Mouse (Mus musculus) lung, postnatal 14 days (tissue): ENCODE measurements around the gene Fgf3.

ENCODE experiments used
- DNase-seq: peaks from one replicate; pipeline ENCODE4 v3.0.0; 2021

The Fgf3 gene

DNA sequence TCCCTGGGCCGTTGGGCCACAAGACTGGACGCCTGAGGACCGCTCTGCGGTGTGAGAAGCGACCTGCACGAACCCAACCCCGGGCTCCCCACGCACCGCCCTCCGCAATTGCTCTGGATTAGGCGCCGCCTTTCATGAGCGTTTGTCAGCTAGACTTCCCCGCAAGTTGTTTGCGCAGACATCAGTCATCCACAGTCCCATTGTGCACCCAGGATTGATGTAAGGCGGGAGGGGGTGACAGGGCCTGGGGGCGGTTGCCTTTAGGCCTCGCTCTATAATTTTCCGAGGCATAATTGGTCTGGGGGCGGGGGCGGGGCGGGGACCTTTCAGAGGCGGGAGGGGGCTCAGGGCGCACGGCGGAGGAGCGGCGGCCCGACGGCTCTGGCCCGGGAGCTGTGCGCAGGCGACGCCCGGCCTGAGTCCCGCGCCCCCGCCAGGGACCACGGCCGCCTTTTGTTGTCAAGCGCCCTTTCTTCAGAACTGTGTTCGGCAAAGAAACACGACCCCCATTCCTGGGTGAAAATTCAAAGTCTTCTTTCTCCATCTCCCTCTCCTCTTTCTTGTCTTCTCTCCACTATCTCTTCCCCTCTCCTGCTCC, at the start of gene Fgf3:
Gene Fgf3 (plus strand): TSS at position 193 of the 598 bp plus-strand sequence.
- no peak for DNase-seq

DNA sequence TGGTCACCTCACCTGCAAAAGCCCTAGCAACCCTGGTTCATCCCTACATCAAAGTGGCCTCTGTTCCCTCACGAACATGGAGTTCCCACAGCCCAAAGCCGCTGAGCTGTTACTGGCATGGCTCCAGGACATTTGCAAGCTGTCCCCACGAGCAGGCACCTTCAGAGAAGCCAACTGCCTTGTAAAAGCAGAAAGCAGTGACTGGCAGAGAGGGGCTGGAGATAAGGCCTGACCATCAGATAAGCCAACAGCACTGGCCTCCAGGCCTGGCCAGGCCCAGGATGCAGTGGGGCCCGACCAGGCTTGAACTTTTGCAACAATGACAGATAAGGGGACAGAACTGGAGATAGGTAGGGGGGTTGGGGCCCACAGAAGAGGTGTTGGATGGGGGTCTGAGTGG, 49.3 kb upstream of the Fgf3 start:
- DNase-seq: peak; percentile 15

DNA sequence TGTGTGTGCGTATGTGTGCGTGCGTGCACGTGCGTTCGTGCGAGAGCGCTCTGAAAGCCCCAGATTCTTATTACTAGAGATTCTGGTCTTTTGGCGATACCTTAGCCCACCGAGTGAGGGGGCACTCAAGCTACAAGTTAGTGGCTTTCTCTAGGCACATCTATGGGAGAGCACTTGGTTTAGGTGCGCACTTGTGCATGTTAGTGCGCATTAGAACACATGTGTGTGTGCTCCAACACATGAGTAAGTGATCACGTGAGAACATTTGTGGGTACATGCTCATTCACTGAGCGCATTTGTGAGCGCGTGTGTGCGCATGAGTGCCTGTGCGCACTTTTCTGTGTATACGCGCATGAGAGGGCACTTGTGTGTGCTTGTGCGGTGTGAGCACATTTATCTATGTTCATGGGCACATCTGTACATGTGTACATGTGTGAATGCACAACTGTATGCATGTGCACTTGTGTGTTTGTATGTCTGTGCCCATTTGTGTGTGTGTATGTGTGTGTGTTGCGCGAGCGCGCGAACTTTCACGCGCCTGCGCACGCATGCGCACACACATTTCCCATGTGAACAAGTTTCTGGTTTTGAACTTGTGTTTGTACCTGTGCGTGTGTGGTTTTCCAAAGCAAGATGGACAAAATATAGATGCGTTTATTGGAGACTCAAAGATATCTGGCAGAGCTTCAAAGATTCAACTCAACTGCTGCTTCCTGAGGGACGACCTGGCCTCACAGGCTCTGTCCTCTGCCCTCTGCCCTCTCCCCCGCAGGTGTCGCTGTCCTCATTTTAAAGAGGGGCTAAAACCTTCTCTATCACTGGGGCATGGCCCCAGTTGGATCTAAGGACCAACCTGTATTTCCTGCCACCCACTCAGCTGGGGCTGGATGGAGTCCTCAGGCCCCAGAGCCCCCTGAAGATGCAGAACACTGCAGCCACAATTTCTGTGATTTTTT, 48.0 kb upstream of the Fgf3 start:
- no peak for DNase-seq

DNA sequence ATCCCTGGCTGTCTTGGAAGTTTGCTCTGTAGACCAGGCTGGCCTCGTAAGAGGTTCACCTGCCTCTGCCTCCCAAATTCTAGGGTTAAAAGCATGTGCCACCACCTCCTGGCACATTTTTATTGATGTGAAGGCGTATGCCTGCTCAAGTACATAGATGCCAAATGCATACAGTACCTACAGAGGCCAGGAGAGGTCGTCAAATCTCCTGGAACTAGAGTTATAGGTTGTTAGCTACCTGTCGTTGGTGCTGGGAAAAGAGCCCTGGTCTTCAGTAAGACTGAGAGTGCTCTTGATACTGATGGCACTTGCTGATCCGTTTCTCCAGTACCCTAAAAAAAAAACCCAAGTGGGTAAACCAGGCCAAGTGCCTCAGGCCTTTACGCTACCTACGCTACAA, 46.5 kb upstream of the Fgf3 start:
- DNase-seq: no peak

DNA sequence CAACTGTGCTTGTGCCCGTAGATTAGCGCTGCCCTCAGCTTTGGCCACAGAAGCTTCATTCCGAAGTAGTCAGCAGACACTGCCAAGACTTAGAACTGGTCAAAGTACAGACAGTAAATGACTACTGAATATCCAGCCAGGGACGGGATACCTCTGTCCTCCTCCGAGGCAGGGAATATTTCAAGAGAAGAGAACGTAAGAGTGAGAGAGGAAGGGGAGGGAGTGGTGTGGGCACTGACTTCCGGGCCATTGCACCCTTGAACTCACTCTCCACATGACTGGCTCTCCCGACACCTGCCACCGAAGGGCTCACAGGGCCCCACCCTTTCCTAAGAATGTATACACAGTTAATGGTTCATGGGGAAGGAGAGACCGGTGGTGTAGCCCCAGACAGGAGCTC, 44.6 kb upstream of the Fgf3 start:
- DNase-seq: no peak

DNA sequence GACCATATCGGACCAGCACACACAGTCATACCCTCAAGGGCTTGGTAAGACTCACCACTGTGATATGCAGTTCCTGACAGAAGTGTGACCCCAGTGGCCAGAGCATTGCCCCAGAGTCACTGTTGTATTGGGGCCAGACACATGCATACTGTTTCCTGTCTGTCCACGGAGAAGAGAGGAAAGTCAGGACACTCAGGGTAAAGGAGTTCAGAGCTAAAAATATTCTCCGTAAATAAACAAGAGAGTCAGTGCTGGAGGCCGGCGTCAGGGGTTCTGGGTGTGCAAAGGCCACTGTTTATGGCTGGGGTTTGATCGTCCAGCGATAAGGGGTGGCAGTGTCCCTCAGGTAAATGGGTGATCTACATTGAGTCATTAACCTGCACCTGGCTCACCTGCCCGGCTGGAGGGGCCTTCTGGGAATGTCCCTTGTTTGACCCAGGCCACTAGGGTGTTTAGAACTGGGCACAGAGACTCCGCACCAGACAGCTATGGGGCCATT, 41.9 kb upstream of the Fgf3 start:
- DNase-seq: no peak

DNA sequence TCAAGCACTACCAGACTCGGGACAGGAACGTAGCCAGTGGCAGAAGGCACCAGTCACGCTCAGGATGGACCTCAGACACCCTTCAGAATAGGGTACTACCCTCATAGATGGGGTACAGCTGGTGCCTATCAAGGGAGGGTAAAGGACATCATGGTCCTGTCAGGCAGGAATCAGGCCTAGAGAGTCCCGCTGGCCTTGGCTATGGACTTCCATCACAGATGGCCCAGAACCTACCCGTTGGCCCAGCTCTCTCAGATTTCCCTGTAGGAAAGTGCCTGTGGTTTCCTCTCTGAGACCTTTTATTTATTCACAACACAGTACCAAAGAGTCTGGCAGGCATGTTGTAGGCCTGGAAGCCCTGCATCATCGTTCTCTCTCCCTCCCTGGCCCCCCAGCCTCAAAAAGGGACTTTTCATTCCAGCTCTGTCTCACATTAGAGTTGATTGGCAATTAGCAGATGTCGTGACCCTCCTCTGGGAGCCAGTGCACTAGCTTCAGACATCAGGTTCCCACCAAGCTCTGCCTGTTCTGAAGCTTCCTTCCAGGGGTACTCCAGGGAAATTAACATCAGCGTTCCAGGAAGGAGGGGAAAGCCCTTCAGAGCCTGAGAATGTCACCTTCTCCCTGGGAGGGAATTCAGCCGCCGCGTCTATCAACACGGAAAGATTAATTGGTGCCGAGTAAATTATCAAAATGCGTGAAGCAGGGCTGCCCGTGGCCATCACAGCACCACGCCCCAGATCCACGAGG, 40.7 kb upstream of the Fgf3 start:
- no peak for DNase-seq

DNA sequence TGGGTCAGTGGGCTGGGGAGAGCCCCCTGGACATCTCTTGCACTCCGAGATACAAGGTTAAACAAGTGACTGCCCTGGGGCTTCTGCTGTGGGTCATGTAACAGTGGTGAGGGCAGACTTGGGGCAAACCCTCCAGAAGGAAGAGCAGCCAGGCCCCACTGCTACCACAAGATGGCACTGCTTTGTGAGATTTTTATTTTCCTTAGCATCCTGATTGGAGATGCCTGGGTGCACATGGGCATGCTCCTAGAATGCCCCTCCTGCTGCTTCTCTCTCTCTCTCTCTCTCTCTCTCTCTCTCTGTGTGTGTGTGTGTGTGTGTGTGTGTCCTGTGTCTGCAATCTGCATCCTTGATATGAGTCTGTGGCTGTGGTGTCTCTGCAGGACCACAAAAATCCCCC, 39.4 kb upstream of the Fgf3 start:
- peak; percentile 11 for DNase-seq

DNA sequence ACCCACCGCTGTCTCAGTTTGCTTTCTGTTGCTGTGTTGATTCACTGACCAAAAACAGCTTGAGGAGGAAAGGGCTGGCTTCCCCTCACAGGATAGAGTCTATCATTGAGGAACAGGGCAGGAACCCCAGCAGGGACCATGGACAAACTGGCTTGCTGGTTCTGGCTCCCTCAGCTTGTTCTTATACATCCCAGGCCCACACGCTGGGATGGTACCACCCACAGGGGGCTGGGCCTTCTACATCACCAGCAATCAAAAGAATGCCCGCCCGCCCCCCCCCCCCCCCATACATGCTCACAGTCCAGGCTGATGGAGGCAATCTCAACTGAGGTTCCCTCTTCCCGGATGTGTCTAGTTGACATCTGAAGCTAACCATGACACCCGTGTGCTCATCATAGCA, 30.8 kb upstream of the Fgf3 start:
- DNase-seq: no peak

DNA sequence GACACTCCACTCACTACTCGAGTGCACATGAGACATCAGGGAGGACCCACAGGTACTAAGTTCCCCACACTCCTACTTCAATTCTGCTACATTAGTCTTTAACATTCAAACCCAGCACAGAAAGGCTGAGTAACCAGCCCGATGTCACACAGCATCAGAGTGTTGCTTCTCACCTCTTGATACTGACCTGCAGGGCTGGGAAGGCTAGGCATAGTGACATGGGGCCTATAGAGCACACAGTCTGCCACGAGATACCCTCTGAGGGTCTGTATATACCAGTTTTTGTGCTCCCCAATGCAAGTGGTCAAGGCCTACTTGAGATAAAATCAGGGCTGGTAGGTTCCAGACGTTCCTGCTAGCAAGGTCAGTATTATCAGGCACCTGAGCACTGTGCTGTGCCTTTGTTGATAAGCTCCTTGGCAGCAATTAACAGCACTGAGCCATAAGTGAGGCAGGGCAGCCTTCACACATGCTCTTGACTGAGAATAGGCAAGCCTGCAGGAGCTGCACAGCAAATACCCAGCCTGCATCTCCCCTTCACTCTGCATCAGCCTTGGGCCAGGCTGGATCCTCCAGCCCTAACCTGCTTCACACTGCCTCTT, 29.8 kb upstream of the Fgf3 start:
- no peak for DNase-seq

DNA sequence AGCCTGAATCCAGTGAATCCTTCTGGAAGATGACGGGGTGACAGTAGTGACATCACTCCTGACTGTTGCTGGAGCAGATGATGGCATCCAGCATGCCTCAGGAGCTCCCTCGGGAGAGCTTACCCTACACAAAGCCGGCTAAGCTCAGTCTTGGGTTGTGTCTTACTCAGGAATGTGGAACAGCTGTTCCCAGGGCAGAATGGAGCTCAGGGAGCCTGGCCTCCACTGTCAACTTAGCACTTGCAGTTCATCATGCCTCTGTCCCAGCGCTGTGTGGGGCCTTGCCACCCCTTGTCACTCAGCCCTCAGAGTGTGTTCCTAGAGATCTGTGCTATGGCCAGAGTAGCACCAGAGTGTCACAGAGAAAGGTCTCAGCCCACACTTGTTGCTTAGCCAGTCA, 26.4 kb upstream of the Fgf3 start:
- DNase-seq: peak; percentile 21

DNA sequence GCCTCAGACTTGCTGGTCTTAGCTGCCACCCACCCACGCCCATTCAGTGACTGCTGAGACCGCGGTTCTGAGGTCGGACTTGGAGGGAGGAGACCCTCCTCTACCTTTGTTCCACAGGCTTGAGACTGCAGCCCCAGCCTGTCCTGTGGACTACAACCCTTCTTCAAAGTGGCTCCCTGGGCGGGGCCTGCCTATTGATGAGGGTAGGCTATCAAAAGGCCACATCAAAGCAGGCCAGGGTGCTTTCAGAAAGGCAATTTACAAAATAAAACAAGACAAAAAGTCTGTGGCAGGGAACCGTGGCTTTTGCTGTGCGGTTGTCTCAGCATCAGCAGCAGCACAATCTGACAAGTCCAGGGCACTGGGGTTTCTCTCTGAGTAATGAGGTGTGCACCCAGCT, 16.0 kb upstream of the Fgf3 start:
- no peak for DNase-seq

DNA sequence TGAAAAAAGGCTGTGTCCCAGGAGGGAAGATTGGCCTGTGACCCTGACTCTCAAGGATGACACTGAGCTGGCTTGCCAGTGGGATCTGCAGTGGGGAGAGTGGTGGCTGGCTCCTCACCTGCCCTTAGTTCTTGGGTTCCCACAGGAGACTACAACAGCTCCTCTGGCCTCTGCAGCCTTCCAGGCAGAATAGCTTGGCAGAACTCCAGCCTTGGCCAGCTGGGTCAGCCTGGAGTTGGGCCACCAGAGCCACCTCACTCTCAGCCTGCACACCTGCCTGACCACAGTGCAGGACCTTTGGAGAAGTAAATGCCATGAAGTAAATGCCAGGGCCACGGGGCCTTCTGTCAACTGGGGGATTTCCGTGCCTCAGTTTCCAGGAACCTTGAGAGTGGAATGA, 13.9 kb upstream of the Fgf3 start:
- DNase-seq: no peak

DNA sequence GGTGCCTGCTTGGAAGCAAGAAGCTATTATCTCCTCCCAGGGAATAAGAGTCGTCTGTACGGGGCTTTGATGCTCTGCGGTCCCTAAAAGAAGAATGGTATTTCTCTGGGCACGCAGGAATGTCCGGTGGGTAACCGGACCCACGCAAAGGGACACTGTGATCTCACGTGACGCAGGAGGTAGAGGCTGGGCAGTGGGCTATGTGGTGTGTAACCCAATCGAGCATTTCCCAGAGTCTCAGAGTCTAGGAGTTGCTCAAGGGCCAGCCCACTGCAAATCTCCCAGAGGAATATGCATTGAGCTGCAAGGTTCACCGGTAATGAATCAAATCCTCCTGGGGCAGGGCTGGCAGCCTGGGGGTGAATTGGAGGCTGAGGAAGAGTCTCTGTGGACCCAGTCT, 9.5 kb upstream of the Fgf3 start:
- no peak for DNase-seq

DNA sequence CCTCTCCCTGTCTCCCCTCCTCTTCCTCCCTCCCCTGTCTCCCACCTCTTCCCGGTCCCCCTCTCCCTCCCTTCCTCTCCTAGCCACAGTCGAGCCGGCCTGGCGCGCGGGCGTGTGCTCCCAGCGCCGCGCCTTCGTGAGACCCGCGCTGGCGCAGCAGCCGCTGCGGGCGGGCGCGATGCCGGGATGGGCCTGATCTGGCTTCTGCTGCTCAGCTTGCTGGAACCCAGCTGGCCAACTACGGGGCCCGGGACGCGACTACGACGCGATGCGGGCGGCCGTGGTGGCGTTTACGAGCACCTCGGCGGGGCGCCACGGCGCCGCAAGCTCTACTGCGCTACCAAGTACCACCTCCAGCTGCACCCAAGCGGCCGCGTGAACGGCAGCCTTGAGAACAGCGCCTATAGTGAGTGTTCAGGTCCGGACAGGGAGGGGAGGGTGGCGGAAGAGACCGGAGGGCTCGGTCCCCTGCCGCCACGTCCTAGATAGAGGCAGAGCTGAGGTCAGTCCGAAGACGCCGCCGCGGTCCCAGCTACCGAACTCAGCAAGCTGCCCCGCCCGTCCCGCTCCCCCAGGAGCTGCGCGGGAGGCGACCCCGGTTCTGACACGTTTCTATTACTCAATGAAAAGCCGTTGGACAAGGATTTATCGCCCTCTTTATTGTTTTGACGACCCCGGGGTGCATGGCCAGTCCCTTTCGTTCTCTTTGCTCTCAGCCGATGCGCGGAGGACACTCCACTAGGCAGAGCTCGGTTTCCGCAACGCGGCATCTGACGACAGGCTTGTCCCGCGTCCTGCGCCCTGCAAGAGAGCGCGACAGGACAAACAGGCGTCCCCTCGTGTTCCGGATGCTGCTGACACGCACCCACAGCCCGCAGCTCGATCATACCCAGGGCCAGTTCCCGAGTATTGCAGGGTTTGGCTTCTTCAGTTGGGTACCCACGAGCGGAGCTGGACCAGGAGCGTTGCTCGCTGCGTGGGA, 930 bp downstream of the Fgf3 start:
- DNase-seq: no peak

DNA sequence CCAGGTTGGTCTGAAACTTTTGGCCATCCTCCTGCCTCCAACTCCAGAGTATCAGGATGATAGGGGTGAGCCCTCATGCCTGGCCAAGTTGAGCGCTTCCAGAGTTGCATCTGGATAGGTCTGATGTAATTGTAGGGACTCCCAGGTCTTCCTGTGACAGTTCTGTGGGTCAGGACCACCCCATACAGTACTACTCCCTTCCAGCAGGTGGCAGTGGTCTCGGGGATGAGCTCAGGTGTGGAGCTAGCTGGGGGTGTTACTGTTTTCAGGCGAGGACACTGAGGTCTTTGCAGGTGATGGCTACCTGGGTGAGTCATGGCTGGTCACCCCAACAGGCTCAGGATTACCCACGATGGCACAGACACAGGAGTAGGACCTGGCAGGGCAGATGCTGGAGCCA, 8.3 kb downstream of the Fgf3 start:
- peak; percentile 60 for DNase-seq

DNA sequence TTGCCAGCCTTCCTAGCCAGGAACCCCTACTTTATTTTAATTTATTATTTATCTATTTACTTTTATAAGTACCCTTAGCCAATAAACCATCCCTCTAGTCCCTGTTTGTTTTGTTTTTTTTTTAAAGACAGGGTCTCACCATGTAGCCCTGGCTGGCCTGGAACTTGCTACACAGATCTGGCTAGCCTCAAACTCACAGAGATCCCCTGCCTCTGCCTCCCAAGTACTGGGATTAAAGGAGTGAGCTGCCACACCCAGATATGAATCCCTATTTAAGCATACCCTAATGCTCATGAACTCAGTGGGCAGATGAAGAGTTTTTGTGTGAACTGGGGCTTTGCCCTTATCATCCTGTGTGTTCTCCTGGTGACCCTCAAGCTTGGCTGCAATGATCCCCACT, 9.2 kb downstream of the Fgf3 start, which contains the start of gene Fgf4:
Gene Fgf4 (plus strand): TSS at position 301 of the 400 bp plus-strand sequence.
- no peak for DNase-seq

DNA sequence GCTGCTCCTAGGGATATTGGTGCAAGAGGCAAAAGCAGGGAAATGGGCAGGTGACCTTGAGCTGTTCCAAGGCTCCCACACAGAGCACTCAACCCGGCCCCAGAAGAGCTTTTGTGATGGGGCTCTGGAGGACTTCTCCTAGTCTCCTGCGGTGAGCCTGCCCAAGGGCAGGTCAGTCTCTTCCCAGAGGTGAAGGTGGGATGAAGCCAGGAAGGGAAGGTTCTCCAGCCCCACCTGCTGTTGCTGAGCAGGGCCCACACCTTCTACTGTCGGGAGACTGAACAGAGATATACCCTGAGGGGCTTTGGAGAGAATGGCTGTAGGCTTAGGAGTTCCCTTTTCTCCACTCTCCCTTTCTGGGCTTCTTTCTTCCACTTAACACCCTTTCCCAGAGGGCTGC, 13.4 kb downstream of the Fgf3 start:
- DNase-seq: no peak

DNA sequence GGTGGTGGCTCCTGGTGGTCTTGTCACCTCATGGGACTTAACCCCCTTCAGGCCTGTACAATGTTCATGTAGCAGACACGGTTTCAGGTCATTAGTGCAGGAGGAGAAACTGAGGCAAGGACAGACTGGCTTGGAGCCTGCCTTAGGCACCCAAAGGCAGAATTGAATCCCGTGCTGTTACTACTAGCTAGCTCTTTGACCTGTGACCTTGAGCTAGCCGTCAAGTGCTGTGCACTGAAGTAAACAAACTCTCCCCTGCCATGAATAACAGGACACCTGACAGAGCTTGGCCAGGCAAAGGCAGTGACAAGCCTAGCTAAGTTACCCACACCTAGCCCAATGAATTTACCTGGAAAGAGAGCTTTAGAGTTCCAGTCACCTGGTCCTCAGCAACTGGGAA, 17.1 kb downstream of the Fgf3 start:
- no peak for DNase-seq

DNA sequence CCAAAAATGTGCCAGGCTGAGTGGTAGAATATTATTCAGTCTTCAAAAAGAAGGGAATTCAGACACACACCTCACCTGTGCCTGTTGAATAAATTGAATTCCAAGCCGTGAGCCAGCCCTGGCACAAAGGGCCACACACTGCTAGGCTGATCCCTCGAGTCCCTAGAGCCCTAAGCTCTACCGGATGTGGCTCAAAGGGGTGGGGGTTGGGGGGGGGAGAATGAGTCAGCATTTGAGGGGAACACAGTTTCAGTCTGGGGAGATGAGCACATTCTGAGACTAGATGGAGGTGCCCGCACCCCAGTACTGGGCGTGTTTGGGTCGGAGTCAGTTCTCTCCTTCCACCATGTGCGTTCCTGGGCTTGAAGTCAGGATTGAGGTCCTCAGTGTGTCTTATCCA, 19.3 kb downstream of the Fgf3 start:
- no peak for DNase-seq

DNA sequence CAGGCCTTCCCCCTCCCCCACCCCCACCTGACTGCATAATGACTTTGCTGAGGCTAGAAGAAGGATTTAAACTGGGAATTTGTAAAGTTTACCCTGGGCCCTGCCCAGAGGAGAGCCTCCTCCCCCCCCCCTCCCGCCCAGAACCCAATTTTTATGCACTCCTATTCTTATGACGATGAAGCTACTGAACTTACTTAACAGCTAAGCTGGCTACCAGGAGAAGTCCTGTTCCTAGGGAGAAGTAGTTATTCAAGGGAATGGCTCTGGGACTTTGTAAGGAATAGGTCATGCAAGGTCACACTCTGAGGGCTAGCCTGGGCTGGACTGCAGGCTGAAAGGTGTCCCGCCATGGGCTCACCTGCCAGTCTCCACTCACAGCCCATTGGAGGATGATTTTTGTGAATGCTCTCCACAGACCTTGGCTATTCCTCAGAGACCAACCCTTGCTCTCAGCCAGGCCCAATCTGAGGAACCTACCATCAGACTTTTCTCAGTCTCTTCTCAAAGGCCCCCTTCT, 20.0 kb downstream of the Fgf3 start:
- DNase-seq: no peak

DNA sequence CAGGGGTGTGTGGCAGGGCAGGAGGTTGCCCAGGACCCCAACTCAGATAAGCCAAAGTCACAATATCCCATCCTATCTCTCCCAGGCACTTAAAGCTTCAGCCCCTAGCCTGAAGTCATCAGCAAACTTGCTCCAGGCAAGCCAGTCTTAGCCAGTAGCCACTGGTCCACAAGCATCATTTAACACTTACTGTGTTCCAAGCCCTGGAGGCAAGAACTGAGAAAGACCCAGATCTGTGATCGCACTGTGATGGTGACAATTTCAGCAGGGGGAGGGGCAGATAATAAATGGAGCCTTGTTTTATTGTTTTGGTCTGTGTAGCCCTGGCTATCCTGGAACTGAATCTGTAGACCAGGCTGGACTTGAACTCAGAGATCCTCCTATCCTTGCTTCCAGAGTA, 20.8 kb downstream of the Fgf3 start:
- no peak for DNase-seq
